Mouse (Mus musculus) CH12.LX (cell line): Measurements from ENCODE around the gene Phf11d. TPM values are rescaled to one million over a fixed set of nuclear protein-coding genes. Genes with fewer than 3 reads are reported as not detected.
A peak's percentile ranks its signal among the peaks of the same experiment; 100 is the strongest.

ENCODE experiments used
- DNase-seq: peaks from one replicate; pipeline ENCODE4 v3.0.0-alpha.2; 2013; ENCODE audit errors: extremely low read depth
- H3K27ac ChIP-seq: 2 replicates; pipeline ENCODE4 v1.5.1; 2012; ENCODE audit warnings: low read depth, mild to moderate bottlenecking, control low read depth, moderate library complexity; ENCODE audit not compliant: insufficient read depth
- H3K27me3 ChIP-seq: replicated peaks from 2 replicates; pipeline ENCODE3; 2012; ENCODE audit warnings: inconsistent platforms
- H3K36me3 ChIP-seq, 2 experiments: replicated peaks in 1 of 2; 2 replicates each; pipeline versions ENCODE3 to v1.6.1; 2012; ENCODE audit warnings: inconsistent platforms in 1 of 2, low read length in 1 of 2, mild to moderate bottlenecking in 1 of 2, mixed read lengths in 1 of 2, moderate library complexity in 1 of 2; ENCODE audit not compliant: control insufficient read depth in 1 of 2, insufficient read depth in 1 of 2
- H3K4me1 ChIP-seq, 2 experiments: 2 replicates each; pipeline ENCODE4 v1.6.1; 2012; ENCODE audit warnings: inconsistent platforms in 1 of 2, moderate library complexity in 1 of 2; ENCODE audit not compliant: insufficient read depth in 2 of 2, control insufficient read depth in 1 of 2
- H3K4me2 ChIP-seq: 2 replicates; pipeline ENCODE4 v1.6.1; 2012; ENCODE audit warnings: low read depth, mild to moderate bottlenecking, control low read depth; ENCODE audit not compliant: poor library complexity, insufficient read depth, severe bottlenecking
- H3K4me3 ChIP-seq, 3 experiments: fragments of 150-350 bp in 1 of 3; sonication (generic) in 1 of 3; replicated peaks in 1 of 3; 2 replicates each; pipeline versions ENCODE3 to v1.5.1; 2011 to 2012; ENCODE audit warnings: low read depth in 2 of 3, low read length in 2 of 3, mild to moderate bottlenecking in 2 of 3, moderate library complexity in 2 of 3, control low read depth in 1 of 3, improper control_type of control experiment in 1 of 3, inconsistent platforms in 1 of 3, mixed read lengths in 1 of 3; ENCODE audit not compliant: poor library complexity in 1 of 3
- H3K79me2 ChIP-seq: replicated peaks from 2 replicates; pipeline ENCODE4 v1.6.1; 2012; ENCODE audit warnings: mild to moderate bottlenecking, moderate library complexity; ENCODE audit not compliant: control insufficient read depth, poor library complexity, insufficient read depth, severe bottlenecking; ENCODE audit errors: extremely low read depth
- H3K9ac ChIP-seq: 2 replicates; pipeline ENCODE4 v1.6.1; 2012; ENCODE audit warnings: low read depth, mild to moderate bottlenecking, control low read depth, moderate library complexity; ENCODE audit not compliant: insufficient read depth
- H3K9me3 ChIP-seq: replicated peaks from 2 replicates; pipeline ENCODE3; 2012; ENCODE audit warnings: low read length, inconsistent platforms, mixed read lengths
- BHLHE40 ChIP-seq: IDR thresholded peaks from 2 replicates; pipeline ENCODE4 v1.6.1; 2011; ENCODE audit warnings: mild to moderate bottlenecking, low read depth, low read length, improper control_type of control experiment
- CHD2 ChIP-seq: IDR thresholded peaks from 2 replicates; pipeline ENCODE4 v1.6.1; 2011; ENCODE audit warnings: low read length, improper control_type of control experiment
- E2F4 ChIP-seq: IDR thresholded peaks from 2 replicates; pipeline ENCODE4 v1.6.1; 2011; ENCODE audit warnings: low read depth, low read length, improper control_type of control experiment; ENCODE audit not compliant: insufficient replicate concordance
- ELF1 ChIP-seq: IDR thresholded peaks from 2 replicates; pipeline ENCODE4 v1.6.1; 2014; ENCODE audit warnings: low read depth, mild to moderate bottlenecking, inconsistent platforms, low read length, improper control_type of control experiment
- EP300 ChIP-seq: IDR thresholded peaks from 2 replicates; pipeline ENCODE4 v1.6.1; 2011; ENCODE audit warnings: low read length, improper control_type of control experiment
- ETS1 ChIP-seq: conservative IDR thresholded peaks from 2 replicates; pipeline ENCODE4 v1.6.1; 2012; ENCODE audit warnings: low read depth, mild to moderate bottlenecking, inconsistent platforms, low read length, improper control_type of control experiment, moderate library complexity
- GABPA ChIP-seq: IDR thresholded peaks from 2 replicates; pipeline ENCODE4 v1.6.1; 2012; ENCODE audit warnings: low read depth, low read length, improper control_type of control experiment, inconsistent platforms; ENCODE audit not compliant: insufficient replicate concordance
- HCFC1 ChIP-seq: IDR thresholded peaks from 2 replicates; pipeline ENCODE4 v1.6.1; 2012; ENCODE audit warnings: low read depth, mild to moderate bottlenecking, inconsistent platforms, low read length, improper control_type of control experiment
- IRF4 ChIP-seq: IDR thresholded peaks from 2 replicates; pipeline ENCODE4 v1.6.1; 2014; ENCODE audit warnings: low read depth, mild to moderate bottlenecking, inconsistent platforms, low read length, improper control_type of control experiment
- JUND ChIP-seq: conservative IDR thresholded peaks from 2 replicates; pipeline ENCODE4 v1.6.1; 2011; ENCODE audit warnings: low read depth, low read length, improper control_type of control experiment
- MAFK ChIP-seq: IDR thresholded peaks from 2 replicates; pipeline ENCODE4 v1.6.1; 2011; ENCODE audit warnings: low read length, improper control_type of control experiment; ENCODE audit not compliant: insufficient replicate concordance
- MAZ ChIP-seq: IDR thresholded peaks from 2 replicates; pipeline ENCODE4 v1.6.1; 2012; ENCODE audit warnings: low read depth, mild to moderate bottlenecking, inconsistent platforms, low read length, improper control_type of control experiment, moderate library complexity
- MEF2A ChIP-seq: IDR thresholded peaks from 2 replicates; pipeline ENCODE4 v1.6.1; 2014; ENCODE audit warnings: low read depth, mild to moderate bottlenecking, inconsistent platforms, low read length, improper control_type of control experiment, borderline replicate concordance
- MYC ChIP-seq: IDR thresholded peaks from 2 replicates; pipeline ENCODE4 v1.6.1; 2011; ENCODE audit warnings: low read depth, mild to moderate bottlenecking, improper control_type of control experiment, low read length
- NRF1 ChIP-seq: IDR thresholded peaks from 2 replicates; pipeline ENCODE4 v1.6.1; 2014; ENCODE audit warnings: low read depth, mild to moderate bottlenecking, inconsistent platforms, low read length, improper control_type of control experiment, moderate library complexity
- PAX5 ChIP-seq: IDR thresholded peaks from 2 replicates; pipeline ENCODE4 v1.6.1; 2012; ENCODE audit warnings: low read length, inconsistent platforms, mixed read lengths
- POLR2A ChIP-seq: IDR thresholded peaks from 2 replicates; pipeline ENCODE4 v1.6.1; 2011; ENCODE audit warnings: low read depth, mild to moderate bottlenecking, improper control_type of control experiment, low read length
- POLR2AphosphoS2 ChIP-seq: IDR thresholded peaks from 2 replicates; pipeline ENCODE4 v1.6.1; 2011; ENCODE audit warnings: low read depth, low read length, improper control_type of control experiment
- RAD21 ChIP-seq: IDR thresholded peaks from 2 replicates; pipeline ENCODE4 v1.6.1; 2011; ENCODE audit warnings: low read depth, mild to moderate bottlenecking, low read length, improper control_type of control experiment, moderate library complexity
- RCOR1 ChIP-seq: conservative IDR thresholded peaks from 2 replicates; pipeline ENCODE4 v1.6.1; 2012; ENCODE audit warnings: low read depth, mild to moderate bottlenecking, inconsistent platforms, low read length, improper control_type of control experiment
- SIN3A ChIP-seq: IDR thresholded peaks from 2 replicates; pipeline ENCODE4 v1.6.1; 2012; ENCODE audit warnings: low read length, improper control_type of control experiment, inconsistent platforms
- TCF12 ChIP-seq: IDR thresholded peaks from 2 replicates; pipeline ENCODE4 v1.6.1; 2014; ENCODE audit warnings: low read depth, mild to moderate bottlenecking, inconsistent platforms, low read length, improper control_type of control experiment
- UBTF ChIP-seq: IDR thresholded peaks from 2 replicates; pipeline ENCODE4 v1.6.1; 2012; ENCODE audit warnings: low read depth, mild to moderate bottlenecking, inconsistent platforms, low read length, improper control_type of control experiment, moderate library complexity
- USF1 ChIP-seq: IDR thresholded peaks from 2 replicates; pipeline ENCODE4 v1.6.1; 2014; ENCODE audit warnings: low read depth, mild to moderate bottlenecking, inconsistent platforms, low read length, improper control_type of control experiment
- USF2 ChIP-seq: conservative IDR thresholded peaks from 2 replicates; pipeline ENCODE4 v1.6.1; 2011; ENCODE audit warnings: low read depth, low read length, improper control_type of control experiment
- ZC3H11A ChIP-seq: IDR thresholded peaks from 2 replicates; pipeline ENCODE4 v1.6.1; 2012; ENCODE audit warnings: low read depth, mild to moderate bottlenecking, inconsistent platforms, low read length, improper control_type of control experiment
- ZKSCAN1 ChIP-seq: IDR thresholded peaks from 2 replicates; pipeline ENCODE4 v1.6.1; 2012; ENCODE audit warnings: low read depth, inconsistent platforms, low read length, improper control_type of control experiment, borderline replicate concordance
- ZMIZ1 ChIP-seq: IDR thresholded peaks from 2 replicates; pipeline ENCODE4 v1.6.1; 2012; ENCODE audit warnings: low read depth, mild to moderate bottlenecking, inconsistent platforms, low read length, improper control_type of control experiment
- dilution Hi-C: fragments of 300-500 bp; cut with MboI; formaldehyde crosslinking; loops from 2 replicates; pipeline ENCODE4 v1.14.3; 2020; ENCODE audit warnings: low sequenced_read_pairs; ENCODE audit not compliant: extremely low pct_unique_long_range_greater_than_20kb, extremely low pct_ligation_motif_present
- in situ Hi-C: fragments of 300-500 bp; cut with MboI; formaldehyde crosslinking; loops from 3 replicates; pipeline ENCODE4 v1.14.3; 2019; ENCODE audit warnings: low sequenced_read_pairs, low pct_ligation_motif_present, low pct_unique_long_range_greater_than_20kb, mixed read lengths
- polyA plus RNA-seq: library from polyadenylated mRNA; unstranded; fragments of >175 nt; gene quantifications from 2 replicates; pipeline ENCODE4 v1.2.1, GENCODE M21; 2012; ENCODE audit warnings: low read depth; ENCODE audit not compliant: insufficient read length
- total RNA-seq, 2 experiments: library from RNA; depleted of rRNA; stranded (reverse); fragments of 300-350 nt in 1 of 2; fragments of >200 nt in 1 of 2; gene quantifications; 2 replicates each; pipeline ENCODE4 v1.2.3; 2012 to 2014

The Phf11d gene
- total and polyA plus RNA-seq, 3 experiments, result 2.4 to 21.7 (median 11.7) TPM

- Histone ChIP-seq H3K4me3 (peak overlapping the region in 1 of 3 experiments; percentile 4), H3K27me3 (no peaks in the 10 kb centered on the region), H3K9me3 (no peaks in the 10 kb centered on the region), H3K36me3 (peaks cover 10 to 44% of the 10 kb centered on the region in 2 experiments), H3K4me1 (peaks cover 10 to 22% of the 10 kb centered on the region in 2 experiments; a peak in 3 of 4 replicates), H3K4me2 (peak overlapping the region; percentile 55), H3K27ac (peak overlapping the region; percentile 41), H3K9ac (no peak overlapping the region), H3K79me2 (no peaks in the 10 kb centered on the region)
- dilution Hi-C loops, result no loop called here
- DNase-seq, result peak; percentile 88
- in situ Hi-C loops, result no loop called here
- peak; percentile 49; the same call in 1 of the 2 replicates for TF ChIP-seq TCF12
- peak; percentile 30; the same call in 1 of the 2 replicates for TF ChIP-seq POLR2A
- 0 out of 2 replicates have a peak, but pooled peaks have one; percentile 23 for TF ChIP-seq HCFC1
- TF ChIP-seq IRF4, result peak; percentile 84
- peak; percentile 87 for TF ChIP-seq BHLHE40
- TF ChIP-seq ZMIZ1, result no peak
- no peak for TF ChIP-seq ZC3H11A
- TF ChIP-seq GABPA, result no peak
- TF ChIP-seq JUND, result 0 out of 2 replicates have a peak, but pooled peaks have one; percentile 12
- TF ChIP-seq MAZ, result no peak
- peak; percentile 25; the same call in 1 of the 2 replicates for TF ChIP-seq ELF1
- TF ChIP-seq MEF2A, result 0 out of 2 replicates have a peak, but pooled peaks have one; percentile 32
- no peak for TF ChIP-seq NRF1
- no peak for TF ChIP-seq E2F4
- TF ChIP-seq MAFK, result peak; percentile 44; the same call in 1 of the 2 replicates
- peak; percentile 75 for TF ChIP-seq EP300
- TF ChIP-seq ETS1, result peak; percentile 70
- no peak; the same call in 1 of the 2 replicates for TF ChIP-seq RAD21
- TF ChIP-seq USF2, result no peak
- peak; percentile 56; the same call in 1 of the 2 replicates for TF ChIP-seq SIN3A
Measured at GRCm38 (mm10) chr14:59396999-59397398, 31.7 kb upstream of the Phf11d start.

GRCm38 (mm10) chr14:59395281-59395680, 30.0 kb upstream of the Phf11d start, which contains the start of gene Phf11c:
Gene Phf11c, minus strand, starts transcription at chr14:59395381.
- Histone ChIP-seq H3K4me1 (peaks cover 10 to 22% of the 10 kb centered on the region in 2 experiments; a peak in 3 of 4 replicates), H3K27ac (no peak within 1 kb of the TSS), H3K4me3 (no peak within 1 kb of the TSS), H3K4me2 (no peak within 1 kb of the TSS), H3K79me2 (no peaks in the 10 kb centered on the region), H3K9ac (no peak within 1 kb of the TSS), H3K27me3 (no peaks in the 10 kb centered on the region), H3K36me3 (peaks cover 2 to 40% of the 10 kb centered on the region in 2 experiments), H3K9me3 (no peaks in the 10 kb centered on the region)
- DNase-seq, result no peak
- in situ Hi-C loops, result no loop called here
- dilution Hi-C loops, result no loop called here
- TF ChIP-seq PAX5 (no peak), ZC3H11A (no peak), ELF1 (no peak), SIN3A (no peak), MEF2A (no peak), ZKSCAN1 (no peak), CHD2 (no peak), POLR2AphosphoS2 (no peak), ETS1 (no peak), RCOR1 (no peak), RAD21 (no peak), UBTF (no peak), MYC (no peak), TCF12 (no peak), HCFC1 (no peak), USF1 (no peak)
